Mouse (Mus musculus): ENCODE measurements around the gene 2610528J11Rik.

2610528J11Rik gene

DNA sequence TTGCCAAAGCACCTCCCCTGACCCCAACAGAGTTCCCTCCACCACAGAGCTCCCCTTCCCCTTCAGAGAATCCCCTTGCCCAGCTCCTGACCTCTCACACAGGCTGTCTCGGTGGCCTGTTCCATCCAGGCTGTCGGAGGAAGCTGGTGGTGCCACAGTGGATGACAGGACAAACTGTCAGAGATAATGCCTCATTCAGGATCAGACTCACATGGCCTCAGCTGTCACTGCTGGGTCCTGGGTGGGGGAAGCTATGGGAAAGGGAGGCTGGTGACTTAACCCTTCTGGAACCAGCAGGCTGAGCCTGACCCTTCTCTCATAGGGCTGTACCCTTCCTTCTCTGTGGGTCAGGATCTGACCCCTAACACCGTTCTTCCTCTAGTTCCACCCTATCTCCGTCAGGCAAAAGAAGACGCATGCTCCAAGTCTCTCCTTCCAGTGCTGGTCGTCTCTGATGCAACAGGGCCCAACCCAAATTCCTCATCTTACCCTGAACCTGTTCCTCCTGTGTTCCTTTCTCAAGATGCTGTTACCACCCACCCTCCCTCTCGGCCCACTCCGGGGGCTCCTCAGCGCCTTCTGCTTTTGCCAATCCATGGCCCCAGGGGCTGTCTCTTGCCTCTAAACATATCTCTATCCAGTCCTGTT is 15.8 kb downstream of the 2610528J11Rik start:
- DNase-seq: no peak

DNA sequence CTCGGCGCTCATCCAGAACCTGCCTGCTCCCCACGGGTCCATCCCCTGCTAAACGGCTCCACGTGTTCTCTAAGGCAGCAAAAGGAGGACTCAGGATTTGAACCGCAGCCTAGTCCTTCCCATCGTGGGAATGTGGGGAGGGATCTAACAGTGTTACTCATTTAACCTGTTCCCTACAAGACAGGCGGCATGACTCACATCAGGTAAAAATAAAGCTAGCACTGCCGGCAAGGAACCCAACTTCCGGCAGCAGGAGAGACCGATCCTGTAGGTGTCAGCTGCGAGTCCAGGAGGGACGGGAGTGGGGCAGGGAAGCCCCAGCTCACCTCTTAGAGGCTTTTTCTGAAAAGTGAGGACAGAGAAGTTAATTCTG is 16.3 kb downstream of the 2610528J11Rik start:
- no peak for DNase-seq

DNA sequence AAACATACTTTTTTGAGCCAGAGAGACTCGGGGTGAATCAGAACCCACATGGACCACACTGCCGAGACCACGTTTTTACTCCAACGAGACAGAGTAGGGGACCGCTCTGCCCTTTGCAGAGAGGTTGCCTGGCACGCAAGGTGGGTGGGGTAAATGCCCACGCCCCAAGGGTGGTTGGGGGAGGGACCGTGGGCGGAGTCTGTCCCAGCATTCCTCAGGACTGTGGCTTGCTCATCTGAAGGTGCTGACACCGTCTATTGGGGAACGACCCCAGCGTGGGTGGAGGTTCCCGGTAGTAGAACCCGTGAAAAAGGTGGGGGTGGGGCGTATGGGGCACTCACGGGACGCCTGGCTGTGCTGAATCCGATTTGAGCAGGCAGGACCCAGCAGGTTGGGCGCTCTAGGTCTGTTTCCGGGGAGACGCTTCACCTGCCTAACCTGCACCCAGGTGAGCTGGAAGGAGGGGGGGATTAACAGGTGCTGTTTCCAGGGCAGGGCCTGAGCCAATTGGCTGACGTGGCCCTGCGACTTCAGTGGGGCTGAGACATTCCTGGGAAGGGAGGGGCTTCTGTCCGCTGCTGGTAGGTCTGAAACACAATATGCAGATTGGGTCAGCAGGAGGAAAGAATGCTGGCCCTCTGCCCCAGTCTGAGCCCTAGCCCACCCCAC is 16.9 kb downstream of the 2610528J11Rik start, which contains the start of gene Tmem125:
Gene Tmem125 (minus strand): TSS at position 453 of the 669 bp plus-strand sequence.
- peak in 1 of 2 experiments; percentile 7 for DNase-seq

DNA sequence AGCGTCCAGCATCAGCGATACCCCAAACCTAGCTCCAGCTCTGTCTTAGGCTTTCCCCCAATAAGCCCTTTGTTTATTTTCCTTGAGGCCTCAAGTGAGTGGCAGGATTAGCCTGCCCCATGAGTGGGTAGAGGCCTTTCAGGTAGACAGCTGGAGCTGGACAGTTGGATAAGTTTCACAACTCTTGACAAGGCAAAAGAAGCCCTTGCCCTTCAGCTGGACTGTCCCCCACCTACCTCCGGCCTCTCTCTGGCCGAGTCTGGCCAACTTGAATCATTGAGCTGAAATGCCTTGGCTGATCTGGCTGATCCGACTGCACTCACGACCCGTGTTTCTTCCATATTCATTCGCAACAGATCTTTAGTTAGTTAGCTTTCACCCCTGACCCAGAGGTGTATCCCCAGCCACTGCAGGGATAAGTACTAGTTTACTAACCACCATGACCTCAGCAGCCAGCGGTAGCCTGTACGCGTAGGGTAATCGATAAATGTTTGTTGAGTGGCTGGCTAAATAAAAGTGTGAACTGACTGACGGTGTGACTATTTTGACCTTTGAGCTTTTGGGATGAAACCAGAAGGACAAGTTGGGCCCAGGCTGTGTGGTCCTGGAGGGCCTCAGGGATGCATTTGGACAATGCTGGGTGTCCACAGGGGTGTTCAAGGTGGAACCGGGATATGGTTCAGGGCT is 17.8 kb downstream of the 2610528J11Rik start:
- DNase-seq: no peak

DNA sequence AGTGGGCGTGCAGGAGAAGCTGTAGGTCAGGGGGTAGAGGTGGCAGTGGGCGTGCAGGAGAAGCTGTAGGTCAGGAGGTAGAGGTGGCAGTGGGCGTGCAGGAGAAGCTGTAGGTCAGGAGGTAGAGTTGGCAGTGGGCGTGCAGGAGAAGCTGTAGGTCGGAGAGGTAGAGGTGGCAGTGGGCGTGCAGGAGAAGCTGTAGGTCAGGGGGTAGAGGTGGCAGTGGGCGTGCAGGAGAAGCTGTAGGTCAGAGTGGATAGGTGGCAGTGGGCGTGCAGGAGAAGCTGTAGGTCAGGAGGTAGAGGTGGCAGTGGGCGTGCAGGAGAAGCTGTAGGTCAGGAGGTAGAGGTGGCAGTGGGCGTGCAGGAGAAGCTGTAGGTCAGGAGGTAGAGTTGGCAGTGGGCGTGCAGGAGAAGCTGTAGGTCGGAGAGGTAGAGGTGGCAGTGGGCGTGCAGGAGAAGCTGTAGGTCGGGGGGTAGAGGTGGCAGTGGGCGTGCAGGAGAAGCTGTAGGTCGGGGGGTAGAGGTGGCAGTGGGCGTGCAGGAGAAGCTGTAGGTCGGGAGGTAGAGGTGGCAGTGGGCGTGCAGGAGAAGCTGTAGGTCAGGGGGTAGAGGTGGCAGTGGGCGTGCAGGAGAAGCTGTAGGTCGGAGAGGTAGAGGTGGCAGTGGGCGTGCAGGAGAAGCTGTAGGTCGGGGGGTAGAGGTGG is 20.8 kb downstream of the 2610528J11Rik start:
- peak; percentile 44 to 51 for DNase-seq

DNA sequence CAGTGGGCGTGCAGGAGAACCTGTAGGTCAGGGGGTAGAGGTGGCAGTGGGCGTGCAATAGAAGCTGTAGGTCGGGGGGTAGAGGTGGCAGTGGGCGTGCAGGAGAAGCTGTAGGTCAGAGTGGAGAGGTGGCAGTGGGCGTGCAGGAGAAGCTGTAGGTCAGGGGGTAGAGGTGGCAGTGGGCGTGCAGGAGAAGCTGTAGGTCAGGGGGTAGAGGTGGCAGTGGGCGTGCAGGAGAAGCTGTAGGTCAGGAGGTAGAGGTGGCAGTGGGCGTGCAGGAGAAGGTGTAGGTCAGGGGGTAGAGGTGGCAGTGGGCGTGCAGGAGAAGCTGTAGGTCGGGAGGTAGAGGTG is 21.3 kb downstream of the 2610528J11Rik start:
- DNase-seq: peak; percentile 9 to 22

DNA sequence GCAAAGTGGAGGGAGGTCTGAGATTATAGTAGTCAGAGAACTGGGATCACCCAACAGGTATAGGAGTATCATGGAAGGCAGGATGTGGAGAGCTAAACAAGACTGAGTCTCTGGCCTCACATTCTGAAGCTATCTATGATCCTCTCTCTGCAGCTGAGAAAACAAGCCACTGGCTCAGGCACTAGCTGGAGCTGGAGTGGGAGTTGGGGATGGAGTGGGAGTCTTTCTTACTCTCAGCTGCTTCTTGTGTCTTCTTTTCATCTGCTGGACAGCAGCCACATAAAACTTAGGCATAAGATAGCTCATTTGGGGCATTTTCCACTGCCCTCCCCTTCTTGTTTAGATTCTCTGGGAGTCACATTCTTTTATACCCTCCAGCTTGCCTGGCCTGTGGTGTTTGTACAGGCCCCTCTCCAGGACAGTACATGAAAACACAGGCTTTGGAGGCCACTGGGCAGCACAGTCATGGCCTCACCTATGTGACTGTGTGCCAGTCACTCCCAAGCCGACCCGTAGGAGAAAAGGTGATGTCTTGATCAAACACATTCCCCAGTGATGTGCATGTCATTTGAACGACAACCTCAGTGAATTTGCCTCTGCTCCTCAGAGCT is 26.3 kb downstream of the 2610528J11Rik start:
- DNase-seq: no peak

DNA sequence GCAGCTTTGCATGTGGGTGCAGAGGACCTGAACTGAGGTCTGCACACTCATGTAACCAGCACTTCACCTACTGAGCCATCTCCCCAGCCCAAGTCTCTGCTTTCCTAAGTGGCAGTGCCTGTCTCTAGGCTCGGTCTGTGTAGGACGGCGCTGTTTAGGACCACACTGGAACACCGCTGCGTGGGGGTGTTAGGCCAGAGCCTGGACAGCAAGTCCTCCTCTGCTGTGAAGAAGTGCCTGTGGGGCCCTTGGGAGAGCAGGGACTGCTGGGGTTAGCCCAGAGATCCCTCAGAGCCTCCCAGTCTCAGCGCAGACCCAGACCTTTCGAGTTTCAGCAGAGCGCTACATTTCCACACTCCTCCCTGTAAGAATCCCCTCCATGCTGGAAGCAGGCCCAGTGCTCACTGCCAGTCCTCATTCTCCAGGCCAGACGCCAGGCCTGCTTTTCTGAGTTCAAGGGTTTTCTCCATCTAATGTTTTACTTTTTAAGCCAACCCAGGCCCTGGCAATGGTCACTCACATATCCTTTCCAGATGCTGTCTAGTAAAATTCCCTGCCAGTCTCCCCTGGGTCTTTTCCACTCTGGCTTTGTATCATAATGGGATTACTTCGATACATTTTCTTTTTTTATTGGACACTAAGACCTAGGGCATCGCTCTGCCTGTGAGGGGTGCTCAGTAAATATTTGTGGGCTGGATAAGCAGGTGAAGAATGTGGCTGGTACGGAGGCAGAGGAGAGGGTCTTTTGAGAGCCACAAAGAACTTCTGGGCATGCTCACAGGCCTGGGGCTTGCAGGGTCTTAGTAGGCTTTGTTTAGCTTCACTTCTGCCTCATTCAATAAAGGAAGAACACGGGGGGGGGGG is 37.5 kb downstream of the 2610528J11Rik start:
- DNase-seq: no peak

DNA sequence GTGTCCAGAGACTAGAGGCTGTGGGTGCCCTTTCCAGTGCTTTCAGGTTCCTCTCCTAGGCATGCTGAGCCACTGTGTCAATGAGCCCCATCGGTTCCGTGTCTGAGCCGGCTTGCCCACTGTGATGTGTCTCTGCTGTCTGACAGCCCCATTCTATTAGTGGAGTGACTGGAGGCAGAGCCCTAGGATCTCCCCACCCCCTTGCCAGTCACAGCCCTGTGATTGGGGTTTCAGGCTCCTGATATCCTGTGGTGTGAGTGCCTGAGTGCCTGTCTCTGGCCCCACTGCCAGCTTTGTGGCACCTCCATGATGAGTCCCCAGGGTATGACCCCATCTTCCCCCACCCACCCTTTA is 38.1 kb downstream of the 2610528J11Rik start:
- no peak for DNase-seq

DNA sequence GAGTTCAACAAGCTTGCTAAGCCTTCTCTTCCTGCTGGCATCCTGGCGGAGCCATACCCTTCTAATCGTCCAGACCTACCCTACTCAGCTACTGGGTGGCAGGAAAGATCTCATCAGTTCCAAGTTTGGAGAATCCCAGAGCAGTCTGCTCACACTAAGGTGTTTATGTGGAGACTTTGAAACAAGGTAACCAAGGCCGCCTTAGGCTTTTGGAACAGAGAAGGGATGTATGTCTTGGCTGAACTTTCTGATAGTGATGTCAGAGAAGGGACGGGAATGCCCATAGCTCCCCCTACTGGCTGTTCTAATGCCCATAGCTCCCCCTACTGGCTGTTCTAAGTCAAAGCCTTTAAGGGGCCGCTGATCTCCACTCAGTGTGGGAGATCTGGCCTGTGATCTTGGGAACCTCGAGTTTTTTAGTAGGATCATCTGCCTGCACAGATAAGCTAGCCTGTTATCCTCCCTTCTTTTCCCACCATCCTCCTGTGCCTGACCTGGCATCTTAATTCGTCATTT is 39.4 kb downstream of the 2610528J11Rik start:
- DNase-seq: peak in 1 of 2 experiments; percentile 12

DNA sequence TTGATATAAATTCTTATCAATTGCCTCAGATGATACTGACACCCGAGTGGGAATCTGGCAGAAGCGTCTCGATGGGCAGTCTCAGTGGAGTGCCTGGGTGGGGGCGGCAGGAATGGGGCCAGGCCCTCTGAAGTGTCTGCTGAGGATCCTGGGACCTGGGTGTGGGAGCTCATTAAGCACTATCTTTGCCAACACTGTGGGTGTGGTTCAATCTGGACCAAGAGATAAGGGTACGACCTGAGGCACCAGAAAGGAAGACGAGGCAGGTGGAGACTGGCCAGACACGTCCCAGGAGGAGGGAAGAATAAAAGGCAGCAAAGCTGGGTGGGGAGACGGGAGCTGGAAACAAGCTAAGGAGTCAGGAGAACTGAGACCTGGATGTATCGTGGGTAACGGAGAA is 41.9 kb downstream of the 2610528J11Rik start:
- DNase-seq: no peak

DNA sequence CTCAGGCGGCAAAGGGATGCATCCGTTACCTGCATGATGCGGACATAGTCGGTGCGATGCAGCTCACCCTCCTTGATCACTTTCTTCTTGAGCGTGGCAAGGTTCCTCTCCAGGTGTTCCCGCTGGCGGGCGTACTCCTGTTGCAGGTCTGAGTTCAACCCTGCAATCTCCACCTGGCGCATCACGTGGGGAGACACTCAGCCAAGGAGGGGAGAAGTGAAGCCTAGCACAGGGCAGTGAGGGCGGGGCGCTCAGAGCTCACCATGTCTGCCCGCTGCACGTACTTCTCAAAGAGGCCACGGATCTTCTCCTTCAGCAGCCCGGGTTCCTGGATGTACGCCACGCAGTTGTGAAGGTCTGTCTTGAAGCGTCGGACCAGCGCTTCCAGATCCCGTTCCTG is 42.5 kb downstream of the 2610528J11Rik start:
- DNase-seq: no peak

DNA sequence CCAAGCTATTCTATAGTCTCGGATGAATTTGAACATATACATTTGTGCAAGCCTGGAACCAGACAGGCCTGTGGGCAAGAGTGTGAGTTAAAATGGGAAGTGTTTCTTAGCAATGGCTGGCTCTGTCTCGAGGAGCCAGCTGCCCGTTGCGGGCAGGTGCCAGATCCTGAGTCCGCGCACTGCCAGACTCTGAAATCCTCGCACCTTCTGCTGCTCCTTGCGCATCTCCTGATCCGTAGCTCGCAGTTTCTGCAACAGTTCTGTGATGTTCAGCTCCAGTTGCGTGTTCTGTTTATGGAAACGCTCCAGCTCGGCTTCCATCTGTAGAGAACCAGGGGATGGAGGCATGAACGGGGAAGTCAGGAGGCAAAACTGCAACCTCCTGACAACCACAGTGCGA is 44.6 kb downstream of the 2610528J11Rik start:
- no peak for DNase-seq

DNA sequence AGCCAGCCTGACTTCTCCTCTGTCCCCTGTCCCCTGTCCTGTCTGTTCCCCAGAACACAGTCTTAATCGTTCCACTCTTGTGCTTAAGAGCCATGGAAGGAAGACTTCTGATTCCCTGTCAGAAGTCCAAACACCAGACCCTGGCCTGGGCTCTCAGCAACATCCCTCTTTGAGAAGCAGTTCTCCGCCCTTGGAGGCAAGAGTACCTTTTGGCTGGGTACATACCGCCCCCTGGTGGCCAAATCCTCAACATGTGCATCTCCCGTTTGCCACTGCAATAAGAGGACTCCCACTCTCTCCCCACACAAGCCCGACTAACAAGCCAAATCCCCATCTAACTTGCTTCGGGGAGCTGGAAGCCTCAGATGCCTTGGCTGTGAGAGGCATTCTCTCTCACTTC is 49.3 kb downstream of the 2610528J11Rik start:
- DNase-seq: peak; percentile 58 to 67

DNA sequence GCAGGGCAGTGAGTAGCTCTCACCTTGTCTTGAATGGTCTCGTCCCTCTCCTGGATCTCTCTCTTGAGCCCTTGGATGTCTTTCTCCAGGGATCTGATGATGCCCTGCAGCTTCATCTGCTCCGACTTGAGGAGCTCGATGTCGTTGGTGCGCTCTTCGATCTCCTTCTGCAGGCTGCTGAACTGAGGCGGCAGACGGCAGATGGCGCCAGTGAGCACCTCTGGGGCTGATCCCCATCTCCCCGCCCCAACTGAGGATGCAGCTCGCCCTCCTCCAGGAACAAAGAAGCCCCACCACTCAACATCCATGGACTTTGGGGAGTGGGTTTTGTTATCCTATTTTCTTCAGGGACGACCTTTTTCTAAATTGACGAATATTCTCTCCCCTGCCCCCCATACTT is 52.5 kb downstream of the 2610528J11Rik start:
- DNase-seq: peak; percentile 6 to 13

All from cerebellum, adult 18-20 months (tissue).